Mouse (Mus musculus): ENCODE data around the gene Sstr4.

DNA sequence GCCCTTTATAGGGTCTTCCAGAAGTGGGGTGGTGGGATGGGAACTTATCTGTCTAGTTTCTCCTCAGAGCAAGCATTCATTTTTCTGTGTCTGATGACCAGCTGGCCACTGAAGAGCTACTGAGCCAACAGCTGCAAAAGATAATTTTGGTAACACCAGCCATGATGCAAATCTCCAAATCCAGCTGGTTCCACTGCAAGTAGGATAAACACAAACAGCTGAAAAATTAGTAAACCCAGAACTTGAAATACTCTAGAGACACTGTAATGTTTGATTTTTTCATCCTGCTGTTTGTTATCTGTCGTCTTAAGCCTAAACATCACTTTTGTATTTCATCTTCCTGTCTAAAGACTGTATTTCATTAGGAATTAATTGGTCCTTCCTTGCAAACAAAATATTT, 26.6 kb downstream of the Sstr4 start:
- TF ChIP-seq GATA1 (IDR thresholded peaks at IDR 0.05; ENCODE audit: borderline replicate concordance, low read length) (no peak), FLI1 (IDR thresholded peaks at IDR 0.05; ENCODE audit: low read length) (no peak)

Measured in megakaryocyte, embryonic 14.5 days (primary cell).